Mouse (Mus musculus) testis, adult 2 months (tissue): ENCODE results near the gene Urb1. TPM values are rescaled to one million over a fixed set of nuclear protein-coding genes. Genes with fewer than 3 reads are reported as not detected.
A peak's percentile ranks its signal among the peaks of the same experiment; 100 is the strongest.

Experiments
- H3K27ac ChIP-seq: fragments of 200-500 bp; 2 replicates; pipeline ENCODE4 v1.5.1; 2012; ENCODE audit warnings: low read depth, low read length; ENCODE audit not compliant: control insufficient read depth, insufficient read depth
- H3K27me3 ChIP-seq: fragments of 200-500 bp; 2 replicates; pipeline ENCODE4 v1.6.1; 2012; ENCODE audit warnings: mild to moderate bottlenecking, low read length, moderate library complexity; ENCODE audit not compliant: control insufficient read depth, insufficient read depth
- H3K36me3 ChIP-seq: fragments of 200-500 bp; 2 replicates; pipeline ENCODE4 v1.6.1; 2012; ENCODE audit warnings: mild to moderate bottlenecking, low read length; ENCODE audit not compliant: control insufficient read depth, insufficient read depth
- H3K4me1 ChIP-seq: fragments of 200-500 bp; 2 replicates; pipeline ENCODE4 v1.6.1; 2012; ENCODE audit warnings: low read length; ENCODE audit not compliant: control insufficient read depth, insufficient read depth
- H3K4me3 ChIP-seq: fragments of 200-500 bp; 2 replicates; pipeline ENCODE4 v1.5.1; 2012; ENCODE audit warnings: low read depth, mild to moderate bottlenecking, low read length, moderate library complexity, mixed read lengths; ENCODE audit not compliant: control insufficient read depth
- CTCF ChIP-seq: fragments of 200-500 bp; IDR thresholded peaks from 2 replicates; pipeline ENCODE4 v1.5.1; 2012; ENCODE audit warnings: low read depth, mild to moderate bottlenecking, inconsistent platforms, low read length, moderate library complexity; ENCODE audit not compliant: control insufficient read depth, insufficient read depth, insufficient replicate concordance
- POLR2A ChIP-seq: fragments of 200-500 bp; IDR thresholded peaks from 2 replicates; pipeline ENCODE4 v1.6.1; 2012; ENCODE audit warnings: low read depth, mild to moderate bottlenecking, inconsistent platforms, low read length, moderate library complexity; ENCODE audit not compliant: control insufficient read depth
- polyA plus RNA-seq: library from polyadenylated mRNA; depleted of rRNA; stranded (reverse); fragments of >200 nt; gene quantifications from 2 replicates; pipeline ENCODE4 v1.2.3, GENCODE M21; 2012

Urb1 gene
- polyA plus RNA-seq, 1 experiment, result 21.1 TPM

- TF ChIP-seq CTCF (no peak), POLR2A (no peak)
- peaks cover 8% of the 10 kb centered on the region for H3K4me1 ChIP-seq
- no peaks in the 10 kb centered on the region for H3K27me3 ChIP-seq
- no peaks in the 10 kb centered on the region for H3K36me3 ChIP-seq
- no peak overlapping the region for H3K4me3 ChIP-seq
- H3K27ac ChIP-seq, result no peak overlapping the region
These were observed 35.4 kb upstream of the Urb1 start for GRCm38 (mm10) chr16:90845591-90845990.

GRCm38 (mm10) chr16:90845038-90845437, 34.8 kb upstream of the Urb1 start:
- H3K4me3 ChIP-seq, result no peak overlapping the region
- no peak overlapping the region for H3K27ac ChIP-seq
- no peaks in the 10 kb centered on the region for H3K27me3 ChIP-seq
- H3K4me1 ChIP-seq, result peaks cover 8% of the 10 kb centered on the region
- TF ChIP-seq CTCF (no peak), POLR2A (no peak)
- no peaks in the 10 kb centered on the region for H3K36me3 ChIP-seq

DNA sequence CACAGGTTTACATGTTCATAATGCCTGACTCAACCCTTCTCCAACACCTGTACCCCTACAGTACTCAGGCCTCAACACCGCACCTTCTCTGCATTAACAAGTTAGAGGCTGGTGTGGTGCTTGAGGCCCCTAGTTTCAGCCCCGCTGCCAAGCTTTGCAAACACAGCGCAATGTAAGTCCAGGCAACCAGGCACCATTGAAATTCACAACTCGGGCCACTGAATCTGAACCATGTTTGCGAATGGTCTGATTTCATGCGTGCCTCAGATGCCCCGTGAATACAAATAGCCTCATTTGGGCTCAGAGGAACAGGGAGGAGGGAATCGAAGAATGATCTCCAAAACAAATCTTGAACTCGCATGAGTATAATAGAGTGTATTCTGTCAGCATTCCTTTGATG, 32.0 kb upstream of the Urb1 start:
- TF ChIP-seq POLR2A (no peak), CTCF (no peak)
- Histone ChIP-seq H3K27me3 (no peaks in the 10 kb centered on the region), H3K36me3 (no peaks in the 10 kb centered on the region), H3K4me3 (no peak overlapping the region), H3K27ac (no peak overlapping the region), H3K4me1 (no peaks in the 10 kb centered on the region)

DNA sequence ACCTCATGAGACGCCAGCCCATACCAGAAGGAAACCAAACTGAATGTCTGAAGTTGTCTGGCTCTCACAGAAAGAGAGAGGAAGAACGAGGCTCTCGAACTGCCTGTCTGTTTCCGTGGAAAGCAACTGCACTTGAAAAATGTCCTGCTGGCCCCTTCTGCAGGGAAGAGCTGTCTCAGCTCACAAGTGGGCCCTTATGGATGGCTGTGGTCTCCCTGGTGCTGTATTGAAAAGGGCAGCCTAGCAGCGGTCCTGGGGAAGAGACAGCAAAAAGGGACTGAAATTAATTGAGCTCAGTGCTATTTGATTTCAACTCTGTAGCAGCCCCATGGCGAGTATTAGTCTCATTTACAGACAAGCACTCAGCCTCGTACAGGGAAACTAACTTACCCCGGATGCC, 27.2 kb upstream of the Urb1 start:
- no peak overlapping the region for H3K4me3 ChIP-seq
- TF ChIP-seq POLR2A, result no peak
- TF ChIP-seq CTCF, result no peak
- H3K27ac ChIP-seq, result no peak overlapping the region
- H3K27me3 ChIP-seq, result no peaks in the 10 kb centered on the region
- no peaks in the 10 kb centered on the region for H3K4me1 ChIP-seq
- no peaks in the 10 kb centered on the region for H3K36me3 ChIP-seq

- Histone ChIP-seq H3K4me3 (no peak overlapping the region), H3K27me3 (no peaks in the 10 kb centered on the region), H3K36me3 (no peaks in the 10 kb centered on the region), H3K4me1 (peaks cover 9% of the 10 kb centered on the region), H3K27ac (no peak overlapping the region)
- no peak for TF ChIP-seq CTCF
- TF ChIP-seq POLR2A, result no peak
These were observed 23.0 kb upstream of the Urb1 start for GRCm38 (mm10) chr16:90833041-90833791.

DNA sequence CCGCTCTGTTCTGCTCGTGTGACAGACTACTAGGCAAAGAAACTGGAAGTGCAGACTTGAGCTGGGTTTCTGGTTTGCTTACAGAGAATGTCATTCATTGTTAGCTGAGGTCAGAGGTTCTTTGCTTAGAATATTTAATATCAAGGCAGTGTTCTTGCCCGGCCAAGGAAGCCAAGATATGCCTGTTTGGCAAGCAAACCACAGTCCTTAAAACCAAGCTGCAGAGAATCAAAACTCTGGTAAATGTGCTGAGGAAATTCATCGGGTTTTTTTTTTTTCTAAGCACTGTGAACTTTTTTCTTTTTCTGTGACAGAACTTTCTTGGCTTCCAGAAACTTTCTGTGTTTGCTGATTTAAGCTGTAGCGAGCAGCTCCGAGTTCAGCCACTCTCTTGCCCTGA, 22.3 kb upstream of the Urb1 start:
- Histone ChIP-seq H3K27ac (no peak overlapping the region), H3K27me3 (no peaks in the 10 kb centered on the region), H3K4me3 (0 out of 2 replicates have a peak overlapping the region, but pooled peaks have one; percentile 84), H3K4me1 (peaks cover 9% of the 10 kb centered on the region), H3K36me3 (no peaks in the 10 kb centered on the region)
- TF ChIP-seq CTCF (no peak), POLR2A (no peak)

DNA sequence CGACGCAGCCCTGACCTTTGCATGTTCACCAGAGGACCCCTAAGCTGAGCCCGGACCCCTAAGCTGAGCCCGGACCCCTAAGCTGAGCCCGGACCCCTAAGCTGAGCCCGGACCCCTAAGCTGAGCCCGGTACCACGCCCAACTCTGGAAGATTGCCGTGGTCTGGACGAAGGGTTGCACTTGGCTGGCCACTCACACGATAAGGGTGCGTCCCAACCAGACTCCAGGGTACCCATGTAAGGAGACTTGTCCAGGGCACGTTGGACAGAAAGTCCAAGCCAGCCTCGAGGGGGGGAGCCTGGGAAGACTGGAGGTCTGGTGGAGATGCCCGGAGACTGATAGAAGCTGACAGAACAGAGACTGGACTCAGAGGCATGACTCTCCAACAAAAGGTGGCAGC, 21.5 kb upstream of the Urb1 start:
- Histone ChIP-seq H3K36me3 (no peaks in the 10 kb centered on the region), H3K27me3 (no peaks in the 10 kb centered on the region), H3K27ac (no peak overlapping the region), H3K4me1 (peaks cover 9% of the 10 kb centered on the region), H3K4me3 (peak overlapping the region; percentile 84)
- no peak for TF ChIP-seq CTCF
- no peak for TF ChIP-seq POLR2A
